Mouse (Mus musculus): ENCODE data around the gene Elovl5. TPM values are rescaled to one million over a fixed set of nuclear protein-coding genes. Genes with fewer than 3 reads are reported as not detected.

Elovl5 gene
- total and polyA plus RNA-seq, 3 experiments, result 11.7 to 99.9 (median 80.4) TPM

GRCm38 (mm10) chr9:77941836-77942235 lies 24.7 kb downstream of the Elovl5 start:
- H3K27me3 ChIP-seq (ENCODE audit: insufficient read depth, low read length), result no peaks in the 10 kb centered on the region
- H3K4me3 ChIP-seq (ENCODE audit: low read depth, low read length), result no peak overlapping the region
- H3K4me1 ChIP-seq (ENCODE audit: insufficient read depth, low read depth, low read length), result peaks cover 67% of the 10 kb centered on the region
- DNase-seq (ENCODE audit: low spot score), result no peak
- peaks cover 74% of the 10 kb centered on the region for H3K36me3 ChIP-seq (replicated peaks)
- H3K9me3 ChIP-seq (replicated peaks), result no peaks in the 10 kb centered on the region
- no peak for TF ChIP-seq POLR2AphosphoS5 (IDR thresholded peaks at IDR 0.05; ENCODE audit: insufficient replicate concordance, low read depth, low read length)
- TF ChIP-seq GATA2 (IDR thresholded peaks at IDR 0.05; ENCODE audit: borderline replicate concordance, low read depth, low read length), result no peak
- no peak for ATAC-seq (ENCODE audit: extremely low read depth, insufficient number of reproducible peaks, low FRiP score, poor library complexity, severe bottlenecking)

- H3K36me3 ChIP-seq (replicated peaks), result peaks cover 74% of the 10 kb centered on the region
- DNase-seq (ENCODE audit: low spot score), result no peak
- H3K4me3 ChIP-seq (ENCODE audit: low read depth, low read length), result no peak overlapping the region
- no peak for ATAC-seq (ENCODE audit: extremely low read depth, insufficient number of reproducible peaks, low FRiP score, poor library complexity, severe bottlenecking)
- H3K9me3 ChIP-seq (replicated peaks), result no peaks in the 10 kb centered on the region
- TF ChIP-seq GATA1 (IDR thresholded peaks at IDR 0.05; ENCODE audit: borderline replicate concordance, low read length), result no peak
- no peak for TF ChIP-seq TAL1 (conservative IDR thresholded peaks at IDR 0.05; ENCODE audit: low read depth, low read length)
- H3K4me1 ChIP-seq (ENCODE audit: insufficient read depth, low read depth, low read length), result peaks cover 68% of the 10 kb centered on the region
- H3K27me3 ChIP-seq (ENCODE audit: insufficient read depth, low read length), result no peaks in the 10 kb centered on the region
Measured at GRCm38 (mm10) chr9:77942411-77942810, 25.2 kb downstream of the Elovl5 start.

- ATAC-seq (ENCODE audit: extremely low read depth, insufficient number of reproducible peaks, low FRiP score, poor library complexity, severe bottlenecking) (no peak), DNase-seq (ENCODE audit: low spot score) (no peak)
- Histone ChIP-seq H3K36me3 (replicated peaks) (peaks cover 72% of the 10 kb centered on the region), H3K27me3 (ENCODE audit: insufficient read depth, low read length) (no peaks in the 10 kb centered on the region), H3K9me3 (replicated peaks) (no peaks in the 10 kb centered on the region), H3K4me1 (ENCODE audit: insufficient read depth, low read depth, low read length) (peaks cover 71% of the 10 kb centered on the region), H3K4me3 (ENCODE audit: low read depth, low read length) (no peak overlapping the region)
- TF ChIP-seq GATA1 (IDR thresholded peaks at IDR 0.05; ENCODE audit: borderline replicate concordance, low read length) (no peak), GATA2 (IDR thresholded peaks at IDR 0.05; ENCODE audit: borderline replicate concordance, low read depth, low read length) (no peak), POLR2AphosphoS5 (IDR thresholded peaks at IDR 0.05; ENCODE audit: insufficient replicate concordance, low read depth, low read length) (no peak), CTCF (IDR thresholded peaks at IDR 0.05; ENCODE audit: low read depth, low read length) (no peak), TAL1 (conservative IDR thresholded peaks at IDR 0.05; ENCODE audit: low read depth, low read length) (no peak)
Measured at GRCm38 (mm10) chr9:77943316-77943715, 26.2 kb downstream of the Elovl5 start.

GRCm38 (mm10) chr9:77944195-77944594 lies 27.0 kb downstream of the Elovl5 start:
- Histone ChIP-seq H3K36me3 (replicated peaks) (peaks cover 68% of the 10 kb centered on the region), H3K27me3 (ENCODE audit: insufficient read depth, low read length) (no peaks in the 10 kb centered on the region), H3K9me3 (replicated peaks) (no peaks in the 10 kb centered on the region), H3K4me3 (ENCODE audit: low read depth, low read length) (no peak overlapping the region), H3K4me1 (ENCODE audit: insufficient read depth, low read depth, low read length) (peaks cover 68% of the 10 kb centered on the region)
- TF ChIP-seq POLR2AphosphoS5 (IDR thresholded peaks at IDR 0.05; ENCODE audit: insufficient replicate concordance, low read depth, low read length) (no peak), GATA2 (IDR thresholded peaks at IDR 0.05; ENCODE audit: borderline replicate concordance, low read depth, low read length) (no peak), GATA1 (IDR thresholded peaks at IDR 0.05; ENCODE audit: borderline replicate concordance, low read length) (no peak), CTCF (IDR thresholded peaks at IDR 0.05; ENCODE audit: low read depth, low read length) (no peak), TAL1 (conservative IDR thresholded peaks at IDR 0.05; ENCODE audit: low read depth, low read length) (no peak)
- ATAC-seq (ENCODE audit: extremely low read depth, insufficient number of reproducible peaks, low FRiP score, poor library complexity, severe bottlenecking) (no peak), DNase-seq (ENCODE audit: low spot score) (no peak)

- H3K4me3 ChIP-seq (ENCODE audit: low read depth, low read length), result no peak overlapping the region
- ATAC-seq (ENCODE audit: extremely low read depth, insufficient number of reproducible peaks, low FRiP score, poor library complexity, severe bottlenecking) (no peak), DNase-seq (ENCODE audit: low spot score) (no peak)
- H3K36me3 ChIP-seq (replicated peaks), result peaks cover 64% of the 10 kb centered on the region
- peaks cover 71% of the 10 kb centered on the region for H3K4me1 ChIP-seq (ENCODE audit: insufficient read depth, low read depth, low read length)
- no peaks in the 10 kb centered on the region for H3K27me3 ChIP-seq (ENCODE audit: insufficient read depth, low read length)
- H3K9me3 ChIP-seq (replicated peaks), result no peaks in the 10 kb centered on the region
- TF ChIP-seq TAL1 (conservative IDR thresholded peaks at IDR 0.05; ENCODE audit: low read depth, low read length) (no peak), GATA2 (IDR thresholded peaks at IDR 0.05; ENCODE audit: borderline replicate concordance, low read depth, low read length) (no peak), CTCF (IDR thresholded peaks at IDR 0.05; ENCODE audit: low read depth, low read length) (no peak), GATA1 (IDR thresholded peaks at IDR 0.05; ENCODE audit: borderline replicate concordance, low read length) (no peak), POLR2AphosphoS5 (IDR thresholded peaks at IDR 0.05; ENCODE audit: insufficient replicate concordance, low read depth, low read length) (no peak)
Measured at GRCm38 (mm10) chr9:77945792-77946666, 28.9 kb downstream of the Elovl5 start.

GRCm38 (mm10) chr9:77948214-77948613 lies 31.1 kb downstream of the Elovl5 start:
- Histone ChIP-seq H3K4me1 (ENCODE audit: insufficient read depth, low read depth, low read length) (peaks cover 77% of the 10 kb centered on the region), H3K36me3 (replicated peaks) (peaks cover 57% of the 10 kb centered on the region), H3K9me3 (replicated peaks) (no peaks in the 10 kb centered on the region), H3K4me3 (ENCODE audit: low read depth, low read length) (no peak overlapping the region), H3K27me3 (ENCODE audit: insufficient read depth, low read length) (no peaks in the 10 kb centered on the region)
- TF ChIP-seq GATA1 (IDR thresholded peaks at IDR 0.05; ENCODE audit: borderline replicate concordance, low read length) (no peak), GATA2 (IDR thresholded peaks at IDR 0.05; ENCODE audit: borderline replicate concordance, low read depth, low read length) (no peak), TAL1 (conservative IDR thresholded peaks at IDR 0.05; ENCODE audit: low read depth, low read length) (no peak), POLR2AphosphoS5 (IDR thresholded peaks at IDR 0.05; ENCODE audit: insufficient replicate concordance, low read depth, low read length) (no peak), CTCF (IDR thresholded peaks at IDR 0.05; ENCODE audit: low read depth, low read length) (no peak)
- no peak for ATAC-seq (ENCODE audit: extremely low read depth, insufficient number of reproducible peaks, low FRiP score, poor library complexity, severe bottlenecking)
- no peak for DNase-seq (ENCODE audit: low spot score)
